Comparison of ENCODE assay signal across 11 mouse cellular contexts in the genomic region with DNA sequence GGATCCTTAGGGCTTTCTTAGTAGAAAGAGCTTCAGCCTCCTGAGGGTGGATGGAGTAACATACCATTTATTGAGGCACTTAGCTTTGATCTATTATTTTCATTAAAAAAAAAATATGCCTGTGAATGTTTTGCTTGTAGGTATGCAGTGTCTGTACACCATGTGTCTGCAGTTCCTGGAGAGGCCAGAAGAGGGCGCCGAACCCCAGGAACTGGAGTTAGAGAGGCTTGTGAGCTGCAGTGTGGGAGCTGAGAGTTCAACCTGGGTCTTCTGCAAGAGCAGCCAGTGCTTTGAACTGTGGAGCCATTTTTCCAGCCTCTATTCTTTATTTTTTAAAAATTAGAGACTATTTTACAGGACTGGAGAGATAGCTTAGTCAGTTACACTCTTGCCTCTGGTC.
A peak's percentile ranks its signal among the peaks of the same experiment; 100 is the strongest.
DNase-seq lines count a peak whose midpoint lies in the region; ATAC-seq and TF ChIP-seq lines count a peak whose summit lies in the region.
"Had no signal": no experiment of that assay in that cellular context is flagged by ENCODE, and none has a peak within 500 bp of the region (broad histone marks: within the 10 kb centered on the region; RNA-seq: fewer than 3 reads in every experiment).

No protein-coding gene starts in this region.

- H3K4me1 ChIP-seq in liver, embryonic 12.5 days, result no peaks in the 10 kb centered on the region
- peaks cover 0 to 1% of the 10 kb centered on the region in 2 experiments; a peak in 1 of 4 replicates for H3K4me1 ChIP-seq in ES-E14 (ENCODE audit: control insufficient read depth in 2 of 2, insufficient read depth in 2 of 2, low read length in 2 of 2, poor library complexity in 1 of 2)
- H3K4me1 ChIP-seq: lung, embryonic 15.5 days had no signal

- no peak overlapping the region for H3K4me3 ChIP-seq in liver, embryonic 12.5 days
- no peak overlapping the region for H3K4me3 ChIP-seq in ES-E14 (ENCODE audit: insufficient read depth in 1 of 2, low read depth in 1 of 2, low read length in 2 of 2, poor library complexity in 1 of 2, severe bottlenecking in 1 of 2)
- H3K4me3 ChIP-seq: embryonic facial prominence, embryonic 13.5 days; lung, embryonic 15.5 days had no signal

- H3K36me3 ChIP-seq in liver, embryonic 12.5 days, result no peaks in the 10 kb centered on the region
- H3K36me3 ChIP-seq in ES-E14 (ENCODE audit: control insufficient read depth, insufficient read depth, low read length, poor library complexity, severe bottlenecking), result no peaks in the 10 kb centered on the region
- H3K36me3 ChIP-seq: embryonic facial prominence, embryonic 13.5 days; lung, embryonic 15.5 days had no signal

- DNase-seq in liver (peak; percentile 58), ES-E14 (ENCODE audit: low read depth, low spot score) (peak; percentile 70)
- peak; percentile 40 for DNase-seq in c-Kit-positive CD71-positive TER-119-negative erythroid progenitor cells, embryonic 14.5 days (ENCODE audit: low read depth)
- peak; percentile 22 for DNase-seq in thymus, postnatal 14 days
- no peak for DNase-seq in urinary bladder, postnatal 36 days (ENCODE audit: low spot score in 2 of 2)
- DNase-seq in gastrocnemius, postnatal 4 days (ENCODE audit: low spot score in 2 of 2), result no peak
- DNase-seq: cerebellum, adult 18-20 months; heart, postnatal 4 days had no signal

- H3K4me2 ChIP-seq in liver, embryonic 12.5 days, result no peak overlapping the region
- H3K4me2 ChIP-seq: embryonic facial prominence, embryonic 13.5 days; lung, embryonic 15.5 days had no signal

- no peak for ATAC-seq in liver, embryonic 12.5 days

- in situ Hi-C loops in ES-E14 (cut with MboI; ENCODE audit: low sequenced_read_pairs in 2 of 2, unreplicated experiment in 2 of 2), result no loop called here

- WGBS in liver, embryonic 12.5 days (ENCODE audit: insufficient replicate concordance), result 30% methylated on average over 2 of the region's 2 CpGs

- no peak overlapping the region for H3K27ac ChIP-seq in liver, embryonic 12.5 days
- no peak overlapping the region for H3K27ac ChIP-seq in ES-E14 (ENCODE audit: insufficient read depth, low read depth, low read length, poor library complexity, severe bottlenecking)
- H3K27ac ChIP-seq: lung, embryonic 15.5 days had no signal

- peaks cover 57% of the 10 kb centered on the region for H3K27me3 ChIP-seq in liver, embryonic 12.5 days (replicated peaks)
- H3K27me3 ChIP-seq: lung, embryonic 15.5 days had no signal

- H3K9me3 ChIP-seq in liver, embryonic 12.5 days (replicated peaks), result peaks cover 7% of the 10 kb centered on the region; the same call in 1 of the 2 replicates
- H3K9me3 ChIP-seq in ES-E14 (ENCODE audit: control insufficient read depth, insufficient read depth, low read depth, low read length), result no peaks in the 10 kb centered on the region
- H3K9me3 ChIP-seq: embryonic facial prominence, embryonic 13.5 days; lung, embryonic 15.5 days had no signal

- no peak overlapping the region for H3K9ac ChIP-seq in liver, embryonic 12.5 days
- no peak overlapping the region for H3K9ac ChIP-seq in ES-E14 (ENCODE audit: insufficient read depth, low read depth, low read length, poor library complexity, severe bottlenecking)
- H3K9ac ChIP-seq: embryonic facial prominence, embryonic 13.5 days; lung, embryonic 15.5 days had no signal

TF ChIP-seq in ES-E14, 5 proteins besides CTCF, POLR2A, EP300 and RAD21:
- TF ChIP-seq ZC3H11A (IDR thresholded peaks at IDR 0.05; ENCODE audit: borderline replicate concordance, low read depth, low read length), result peak; percentile 83; the same call in 1 of the 2 replicates
- TF ChIP-seq MAFK (IDR thresholded peaks at IDR 0.05; ENCODE audit: insufficient read depth, low read depth, low read length), result no peak

Comparison
In these comparisons a context has a peak if more than half of its experiments do, and no peak if none do; other contexts are left out.
1. DNase-seq: peak in liver (single experiment), ES-E14 (single experiment), c-Kit-positive CD71-positive TER-119-negative erythroid progenitor cells, embryonic 14.5 days (single experiment) and thymus, postnatal 14 days (single experiment); none in urinary bladder, postnatal 36 days (0 of 2) and gastrocnemius, postnatal 4 days (0 of 2).